Mouse (Mus musculus) lung, embryonic 14.5 days (tissue): ENCODE measurements around the gene Gm28308. TPM values are rescaled to one million over a fixed set of nuclear protein-coding genes. Genes with fewer than 3 reads are reported as not detected.

ENCODE experiments used
- ATAC-seq: fragments of 200-750 bp; cut with Nextera tagmentation; 2 replicates; pipeline ENCODE4 v1.8.0; 2017; ENCODE audit warnings: mild to moderate bottlenecking, moderate TSS enrichment, moderate library complexity; ENCODE audit not compliant: insufficient read depth
- DNase-seq: peaks from one replicate; pipeline ENCODE4 v3.0.0-alpha.2; 2015
- H3K27ac ChIP-seq: fragments of 300-500 bp; sonication (generic); 2 replicates; pipeline ENCODE4 v1.5.1; 2014; ENCODE audit warnings: low read depth, mild to moderate bottlenecking, moderate library complexity
- H3K27me3 ChIP-seq: fragments of 300-500 bp; sonication (generic); 2 replicates; pipeline ENCODE4 v1.6.1; 2014; ENCODE audit warnings: low read length, control low read depth; ENCODE audit not compliant: insufficient read depth
- H3K36me3 ChIP-seq: fragments of 300-500 bp; sonication (generic); 2 replicates; pipeline ENCODE4 v1.6.1; 2014; ENCODE audit warnings: control low read depth; ENCODE audit not compliant: insufficient read depth
- H3K4me1 ChIP-seq: fragments of 300-500 bp; sonication (generic); 2 replicates; pipeline ENCODE4 v1.6.1; 2014; ENCODE audit warnings: antibody characterized with exemption, control low read depth; ENCODE audit not compliant: insufficient read depth
- H3K4me2 ChIP-seq: fragments of 300-500 bp; sonication (generic); 2 replicates; pipeline ENCODE4 v1.6.1; 2014; ENCODE audit warnings: mild to moderate bottlenecking
- H3K4me3 ChIP-seq: fragments of 300-500 bp; sonication (generic); 2 replicates; pipeline ENCODE4 v1.5.1; 2014; ENCODE audit warnings: low read depth, low read length
- H3K9ac ChIP-seq: fragments of 300-500 bp; sonication (generic); 2 replicates; pipeline ENCODE4 v1.6.1; 2014
- H3K9me3 ChIP-seq: fragments of 300-500 bp; sonication (generic); 2 replicates; pipeline ENCODE4 v1.6.1; 2016; ENCODE audit warnings: low read depth, low read length, control low read depth
- CTCF ChIP-seq: IDR thresholded peaks from 2 replicates; pipeline ENCODE4 v1.5.1; 2016; ENCODE audit warnings: antibody characterized with exemption, low read depth
- WGBS: fragments of 180-500 bp; shearing (Covaris S2); extraction: QIAGEN DNeasy Blood & Tissue Kit; methylation state at CpG from one replicate; pipeline ENCODE4 v1.1.7; 2014; 5-methylcytosine and 5-hydroxymethylcytosine counted together
- polyA plus RNA-seq: library from polyadenylated mRNA; unstranded; fragments of >200 nt; fragmentation: Nextera tagmentation; extraction: Ambion mirVana; gene quantifications from 2 replicates; pipeline ENCODE4 v1.2.1, GENCODE M21; 2014

The Gm28308 gene
- polyA plus RNA-seq, 1 experiment from 2014 or later, result not detected

DNA sequence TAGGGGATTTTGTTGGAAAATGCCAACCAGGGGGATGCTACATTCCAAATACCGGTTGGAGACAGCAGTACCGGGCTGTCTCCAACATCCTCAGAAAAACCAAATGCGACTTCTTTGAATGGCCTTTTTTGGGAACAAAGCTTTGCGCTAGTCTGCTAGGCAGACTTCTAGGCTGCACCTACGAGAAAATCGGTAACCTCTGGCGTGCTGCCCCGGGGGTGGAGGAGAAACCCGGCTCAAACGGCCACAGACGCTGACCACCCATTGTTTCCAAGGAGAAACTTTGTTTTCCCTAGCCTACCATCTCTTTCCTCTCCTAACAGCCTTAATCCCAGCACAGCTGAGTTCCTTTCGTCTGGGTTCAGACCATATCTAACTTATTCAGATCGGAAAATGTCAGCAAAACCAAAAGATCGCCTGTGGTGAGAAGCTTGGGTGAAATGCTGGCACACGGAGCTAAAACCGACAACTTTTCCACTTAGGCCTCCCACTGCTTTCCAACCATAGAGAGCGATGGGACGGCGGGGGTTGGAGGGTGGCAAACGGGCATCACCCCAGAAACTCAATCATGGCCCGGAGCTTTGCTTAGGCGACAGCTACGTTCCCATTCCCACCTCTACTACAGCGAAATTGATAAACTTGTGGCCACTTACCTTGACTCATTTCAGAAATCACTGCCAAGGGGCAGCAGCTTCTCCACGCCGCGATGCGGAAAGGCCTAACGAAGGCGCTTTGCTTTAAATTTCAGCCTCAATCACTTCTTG lies 26.7 kb upstream of the Gm28308 start:
- Histone ChIP-seq H3K36me3 (no peaks in the 10 kb centered on the region), H3K27me3 (peaks cover 99% of the 10 kb centered on the region), H3K4me2 (peak overlapping the region; percentile 45), H3K9ac (no peak overlapping the region), H3K27ac (no peak overlapping the region), H3K9me3 (no peaks in the 10 kb centered on the region), H3K4me1 (no peaks in the 10 kb centered on the region), H3K4me3 (peak overlapping the region; percentile 19)
- 2% methylated on average over 30 of the region's 30 CpGs for WGBS
- no peak for TF ChIP-seq CTCF
- ATAC-seq (no peak), DNase-seq (no peak)

DNA sequence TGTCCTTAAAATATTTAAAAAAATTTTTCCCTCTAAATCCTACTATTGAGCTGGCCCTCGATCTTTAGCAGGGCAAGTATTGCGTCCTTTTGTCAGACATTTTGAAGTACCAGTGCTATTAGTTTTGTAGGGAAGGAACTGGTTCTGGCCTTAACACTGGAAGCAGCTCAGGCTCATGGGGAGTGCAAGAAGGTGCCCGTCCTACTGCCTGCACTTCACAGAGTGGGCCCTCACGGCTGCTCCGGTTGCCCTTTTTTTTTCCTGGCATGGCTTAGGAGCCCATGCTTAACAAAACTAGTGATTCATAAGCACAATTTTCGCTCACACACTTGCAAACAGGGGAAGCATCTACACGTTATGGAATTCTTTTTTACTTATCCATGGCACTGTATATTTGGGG lies 25.8 kb upstream of the Gm28308 start:
- Histone ChIP-seq H3K4me1 (no peaks in the 10 kb centered on the region), H3K27ac (no peak overlapping the region), H3K4me2 (no peak overlapping the region), H3K4me3 (no peak overlapping the region), H3K9me3 (no peaks in the 10 kb centered on the region), H3K9ac (no peak overlapping the region), H3K36me3 (no peaks in the 10 kb centered on the region), H3K27me3 (peaks cover 99% of the 10 kb centered on the region)
- DNase-seq (no peak), ATAC-seq (no peak)
- WGBS, result 1% methylated on average over 7 of the region's 7 CpGs
- no peak for TF ChIP-seq CTCF

DNA sequence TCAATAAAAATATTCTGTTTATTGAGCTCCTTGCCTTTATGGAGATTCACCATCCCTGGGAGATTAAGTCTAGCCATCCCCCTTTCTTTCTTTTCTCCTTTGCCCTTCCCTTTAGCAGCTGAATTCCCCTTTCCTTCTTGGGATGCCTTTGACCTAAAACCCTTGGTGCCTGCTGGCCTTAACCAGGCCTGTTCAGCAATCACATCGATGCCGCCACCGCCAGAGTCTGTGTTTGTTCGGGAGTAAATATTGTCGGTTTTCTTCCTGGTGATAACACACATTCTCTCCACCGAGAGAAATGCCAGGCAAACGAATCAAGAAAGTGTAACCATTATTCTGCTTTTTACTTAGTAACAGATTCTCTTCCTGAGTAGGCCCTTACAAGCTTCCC lies 25.0 kb upstream of the Gm28308 start:
- 2% methylated on average over 7 of the region's 7 CpGs for WGBS
- H3K4me2 ChIP-seq, result no peak overlapping the region
- peaks cover 99% of the 10 kb centered on the region for H3K27me3 ChIP-seq
- H3K9me3 ChIP-seq, result no peaks in the 10 kb centered on the region
- DNase-seq (no peak), ATAC-seq (no peak)
- no peak overlapping the region for H3K9ac ChIP-seq
- no peak overlapping the region for H3K4me3 ChIP-seq
- no peaks in the 10 kb centered on the region for H3K4me1 ChIP-seq
- TF ChIP-seq CTCF, result no peak
- H3K36me3 ChIP-seq, result no peaks in the 10 kb centered on the region
- H3K27ac ChIP-seq, result no peak overlapping the region

DNA sequence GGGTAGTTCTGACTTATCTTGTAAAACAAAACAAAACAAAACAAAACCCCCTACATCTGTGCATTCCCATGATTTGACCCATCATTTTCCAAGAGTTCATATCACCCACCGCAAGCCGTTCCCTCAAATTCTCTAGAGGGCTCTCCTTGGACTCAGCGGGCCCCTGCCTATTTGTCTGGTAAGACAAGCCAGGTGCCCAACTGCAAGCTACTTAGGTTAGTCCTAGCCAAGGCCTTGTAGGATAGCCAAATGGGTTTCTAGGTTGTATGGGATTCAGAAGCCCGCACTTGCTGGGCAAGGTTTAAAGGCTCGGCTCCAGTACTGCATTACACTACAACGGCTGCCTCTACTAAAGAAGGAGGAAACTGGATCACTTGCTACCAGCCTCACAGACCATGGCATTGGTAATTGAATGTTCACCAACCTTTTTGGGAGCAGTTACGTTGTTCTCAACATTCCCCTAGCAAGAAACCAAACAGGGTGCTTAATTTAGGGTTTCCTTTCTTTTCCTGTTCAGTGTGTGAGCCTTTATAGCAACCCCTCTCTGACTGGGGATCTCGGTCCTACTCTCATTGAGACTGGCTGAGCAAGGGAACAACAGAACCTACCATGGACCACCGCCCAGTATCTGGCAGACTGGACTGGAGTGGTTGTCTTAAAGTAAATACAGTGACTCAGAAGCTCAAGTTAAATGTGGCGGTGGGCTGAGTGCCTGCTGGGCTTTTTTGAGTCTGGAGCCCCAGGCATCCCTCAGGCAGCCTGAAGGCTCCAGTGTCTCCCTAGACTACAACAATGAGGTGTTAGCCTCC lies 24.4 kb upstream of the Gm28308 start:
- DNase-seq (no peak), ATAC-seq (no peak)
- H3K4me1 ChIP-seq, result no peaks in the 10 kb centered on the region
- H3K9me3 ChIP-seq, result no peaks in the 10 kb centered on the region
- H3K27me3 ChIP-seq, result peaks cover 99% of the 10 kb centered on the region
- no peak overlapping the region for H3K4me3 ChIP-seq
- TF ChIP-seq CTCF, result no peak
- H3K9ac ChIP-seq, result no peak overlapping the region
- no peaks in the 10 kb centered on the region for H3K36me3 ChIP-seq
- H3K4me2 ChIP-seq, result no peak overlapping the region
- no peak overlapping the region for H3K27ac ChIP-seq
- 12% methylated on average over 10 of the region's 10 CpGs for WGBS

DNA sequence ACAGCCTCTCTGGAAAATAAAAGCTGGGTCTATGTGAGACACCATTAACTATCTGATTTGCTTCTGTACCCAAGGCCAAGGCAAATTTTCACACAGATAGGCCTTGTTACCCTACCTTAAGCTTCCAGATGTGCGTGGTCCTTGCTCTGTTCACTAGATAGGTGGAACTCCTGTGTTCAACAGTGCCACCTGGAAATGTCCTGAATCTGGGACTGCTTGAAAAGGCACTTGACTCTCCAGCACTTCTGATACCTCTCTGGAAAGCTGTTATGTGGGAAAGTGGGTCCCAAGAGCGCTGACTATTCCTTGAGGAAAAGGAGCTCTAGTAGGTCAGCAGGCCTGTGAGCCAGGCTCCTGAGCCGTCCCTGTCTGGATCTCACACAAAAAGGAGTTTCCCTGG lies 23.7 kb upstream of the Gm28308 start:
- Histone ChIP-seq H3K4me1 (no peaks in the 10 kb centered on the region), H3K4me3 (no peak overlapping the region), H3K9ac (no peak overlapping the region), H3K36me3 (no peaks in the 10 kb centered on the region), H3K27ac (no peak overlapping the region), H3K9me3 (no peaks in the 10 kb centered on the region), H3K27me3 (peaks cover 99% of the 10 kb centered on the region), H3K4me2 (no peak overlapping the region)
- ATAC-seq (no peak), DNase-seq (no peak)
- no peak for TF ChIP-seq CTCF
- 6% methylated on average over 3 of the region's 3 CpGs for WGBS

DNA sequence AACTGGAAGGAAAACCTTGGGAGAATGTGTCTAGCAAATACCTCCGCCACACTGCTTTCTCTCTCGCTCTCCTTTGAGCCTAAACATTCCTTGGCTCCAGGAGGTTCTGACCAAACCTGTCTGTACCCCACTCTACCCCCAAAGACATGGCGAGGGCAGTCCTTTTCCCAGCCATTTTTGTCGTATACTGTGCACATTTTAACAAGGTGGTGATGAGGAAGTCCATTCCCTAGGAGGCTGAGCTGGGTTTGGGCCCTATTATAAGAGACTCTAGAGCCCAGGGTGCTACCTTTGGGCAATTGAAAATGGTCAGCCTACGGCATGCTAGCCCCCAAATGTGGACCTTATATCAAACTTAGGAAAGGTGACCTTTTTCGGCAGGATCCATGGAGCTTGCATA lies 22.7 kb upstream of the Gm28308 start:
- H3K4me3 ChIP-seq, result no peak overlapping the region
- H3K27ac ChIP-seq, result no peak overlapping the region
- no peaks in the 10 kb centered on the region for H3K36me3 ChIP-seq
- no peak for TF ChIP-seq CTCF
- H3K9ac ChIP-seq, result no peak overlapping the region
- no peak overlapping the region for H3K4me2 ChIP-seq
- 16% methylated on average over 6 of the region's 6 CpGs for WGBS
- DNase-seq, result no peak
- no peaks in the 10 kb centered on the region for H3K9me3 ChIP-seq
- ATAC-seq, result no peak
- H3K27me3 ChIP-seq, result peaks cover 98% of the 10 kb centered on the region
- no peaks in the 10 kb centered on the region for H3K4me1 ChIP-seq

DNA sequence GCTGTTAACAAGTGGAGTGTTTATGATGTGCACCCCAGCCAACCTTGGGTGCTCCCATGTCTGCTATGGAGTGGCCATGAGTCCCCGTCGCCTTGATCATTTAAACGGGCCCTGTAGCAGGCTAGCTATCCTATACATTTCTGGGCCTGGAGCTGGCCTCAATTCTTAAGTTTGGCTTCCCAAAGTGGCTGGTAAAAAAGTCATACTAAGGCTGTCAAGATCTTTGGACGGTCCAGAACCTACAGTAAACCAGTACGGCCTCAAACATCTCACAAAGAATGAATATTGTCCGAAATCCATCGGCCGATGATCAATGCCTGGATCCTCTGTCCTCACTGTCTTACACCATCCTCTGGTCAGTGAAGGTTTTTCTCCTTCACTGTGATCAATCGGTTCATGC lies 22.1 kb upstream of the Gm28308 start:
- Histone ChIP-seq H3K27me3 (peaks cover 98% of the 10 kb centered on the region), H3K4me1 (no peaks in the 10 kb centered on the region), H3K36me3 (no peaks in the 10 kb centered on the region), H3K27ac (no peak overlapping the region), H3K4me3 (no peak overlapping the region), H3K9ac (no peak overlapping the region), H3K4me2 (no peak overlapping the region), H3K9me3 (no peaks in the 10 kb centered on the region)
- WGBS, result 31% methylated on average over 9 of the region's 9 CpGs
- no peak for DNase-seq
- TF ChIP-seq CTCF, result no peak
- ATAC-seq, result no peak
